Mouse (Mus musculus): ENCODE data around the gene Lrrk1.

Gene Lrrk1

DNA sequence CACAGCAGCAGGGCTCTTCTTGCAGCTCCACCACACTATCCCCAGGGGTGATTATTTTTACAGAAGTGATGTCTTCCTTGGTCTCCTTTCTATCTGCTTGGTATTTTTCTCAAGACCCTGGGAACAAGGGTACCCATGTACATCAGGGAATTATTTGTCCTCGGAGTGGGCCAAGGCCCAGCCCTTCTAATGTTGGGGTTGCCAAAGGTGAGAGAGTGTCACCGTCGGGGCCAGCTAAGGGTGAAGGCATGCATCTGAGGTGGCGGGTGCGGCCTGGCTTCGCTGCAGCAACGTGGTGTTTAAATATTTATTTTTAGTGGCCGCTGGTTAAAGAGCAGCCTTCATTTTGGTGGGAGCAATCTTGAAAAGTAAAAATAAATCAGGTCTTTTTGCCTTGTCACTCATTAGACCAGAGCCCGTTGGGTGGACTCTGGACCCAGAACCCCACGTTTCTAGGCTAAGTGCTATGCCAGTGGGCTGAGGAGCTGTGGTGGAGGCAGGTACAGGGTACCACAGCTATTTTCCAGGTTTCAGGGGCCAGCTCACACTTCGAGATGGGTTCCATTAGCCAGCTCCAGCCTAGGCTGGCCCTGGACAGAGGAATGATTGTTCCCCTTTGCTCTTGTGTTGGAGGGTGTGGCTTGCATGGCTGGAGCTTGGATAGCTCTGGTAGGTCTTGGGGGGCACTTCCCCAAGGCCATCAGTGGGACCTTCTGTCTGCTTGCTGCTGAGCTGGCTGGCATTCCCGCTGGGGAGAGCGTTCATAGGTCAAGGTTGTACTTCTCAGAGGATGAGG, 160.1 kb downstream of the Lrrk1 start:
- DNase-seq (ENCODE audit: low spot score in 2 of 2) = no peak

DNA sequence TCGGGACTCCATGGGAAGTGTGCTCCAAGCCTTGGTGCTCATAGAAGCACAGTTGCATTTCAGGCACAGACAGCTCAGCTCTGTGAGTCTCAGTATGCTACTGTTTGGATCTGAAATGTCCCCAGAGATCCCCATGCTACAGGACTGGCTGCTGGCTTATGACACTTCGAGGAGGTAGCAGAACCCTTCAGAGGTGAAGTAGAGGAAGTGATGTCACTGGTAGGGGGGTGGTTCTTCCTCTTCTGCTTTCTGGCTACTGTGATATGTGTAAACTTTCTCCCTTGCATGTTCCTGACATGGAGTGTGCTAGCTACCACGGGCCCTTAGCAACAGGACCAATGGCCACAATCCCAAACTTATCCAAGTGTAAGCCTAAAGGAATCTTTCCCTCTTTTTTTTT, 162.3 kb downstream of the Lrrk1 start:
- DNase-seq (ENCODE audit: low spot score in 2 of 2) = no peak

GRCm38 (mm10) chr7:66224541-66224940, 163.6 kb downstream of the Lrrk1 start:
- DNase-seq (ENCODE audit: low spot score in 2 of 2) = no peak

DNA sequence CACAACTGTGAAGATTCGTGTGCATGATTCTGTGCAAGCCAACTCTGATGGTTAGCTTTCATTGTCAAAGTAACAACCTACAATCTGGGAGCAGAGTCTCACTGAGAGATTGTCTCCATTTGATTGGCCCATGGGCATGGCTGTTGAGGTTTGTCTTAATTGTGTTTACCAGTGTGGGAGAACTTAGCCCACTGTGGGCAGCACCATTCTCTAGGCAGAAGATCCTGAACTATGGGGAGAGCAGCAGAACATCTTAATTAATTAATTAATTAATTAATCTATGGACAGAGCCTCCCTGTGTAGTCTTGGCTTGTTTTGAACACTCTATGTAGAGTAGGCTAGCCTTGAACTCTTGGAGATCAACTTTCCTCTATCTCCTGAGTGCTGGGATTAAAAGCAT, 164.4 kb downstream of the Lrrk1 start:
- no peak for DNase-seq (ENCODE audit: low spot score in 2 of 2)

- DNase-seq (ENCODE audit: low spot score in 2 of 2) = no peak
Measured at GRCm38 (mm10) chr7:66222621-66223091, 165.5 kb downstream of the Lrrk1 start.

DNA sequence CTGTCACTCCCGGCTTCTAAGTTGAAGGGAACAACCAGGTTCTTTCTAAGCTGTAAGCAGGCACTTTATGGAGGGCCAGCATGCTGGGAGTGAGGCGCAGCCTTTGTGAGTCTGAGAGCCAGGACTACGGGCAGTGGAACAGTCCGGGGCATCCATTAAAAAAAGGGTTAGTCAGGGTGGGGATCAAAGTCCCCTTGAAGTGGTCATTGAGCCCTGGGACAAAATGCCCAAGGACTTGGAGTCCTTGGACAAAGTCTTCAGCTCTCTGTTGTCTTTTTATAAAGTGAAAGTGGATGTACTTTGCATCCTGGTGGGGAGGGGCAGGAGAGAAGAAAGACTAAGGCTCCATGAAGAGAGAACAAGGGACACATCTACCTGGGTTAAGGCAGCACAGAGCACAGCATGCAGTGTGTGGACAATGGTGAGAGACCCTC, 168.3 kb downstream of the Lrrk1 start:
- DNase-seq (ENCODE audit: low spot score in 2 of 2) = no peak

DNA sequence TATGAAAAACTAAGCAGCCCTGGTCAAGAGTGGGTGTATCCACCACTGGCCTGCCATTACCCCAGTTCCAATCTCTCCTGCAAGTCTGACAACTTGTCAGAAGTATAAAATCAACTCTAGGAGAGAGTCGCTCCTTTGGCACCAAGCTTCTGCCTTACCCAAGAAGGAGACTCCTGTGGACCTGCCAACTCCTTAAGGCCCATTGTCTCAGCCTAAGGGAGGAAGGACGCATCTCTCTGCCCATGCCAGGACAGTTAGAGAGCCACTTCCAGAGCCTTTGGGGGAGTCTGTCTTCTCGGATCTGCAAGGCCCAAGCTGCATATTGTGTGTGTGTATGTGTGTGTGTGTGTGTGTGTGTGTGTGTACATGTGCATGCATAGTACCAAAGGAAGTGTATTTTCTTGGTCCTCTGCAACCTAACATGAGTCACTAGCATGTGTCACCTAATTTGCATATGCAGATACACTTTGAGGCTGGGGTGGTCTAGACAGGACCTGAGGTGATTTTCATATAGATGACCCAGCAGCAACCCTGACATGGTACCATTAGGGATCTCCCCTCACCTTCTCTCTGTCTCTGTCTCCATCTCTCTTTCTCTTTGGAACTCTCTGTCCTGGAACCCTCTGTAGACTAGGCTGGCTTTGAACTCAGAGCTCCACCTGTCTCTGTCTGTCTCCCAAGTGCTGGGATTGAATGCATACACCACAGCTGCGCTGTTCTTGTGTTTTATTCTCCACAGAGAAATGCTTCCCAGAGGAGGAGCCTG, 168.9 kb downstream of the Lrrk1 start:
- no peak for DNase-seq (ENCODE audit: low spot score in 2 of 2)

DNA sequence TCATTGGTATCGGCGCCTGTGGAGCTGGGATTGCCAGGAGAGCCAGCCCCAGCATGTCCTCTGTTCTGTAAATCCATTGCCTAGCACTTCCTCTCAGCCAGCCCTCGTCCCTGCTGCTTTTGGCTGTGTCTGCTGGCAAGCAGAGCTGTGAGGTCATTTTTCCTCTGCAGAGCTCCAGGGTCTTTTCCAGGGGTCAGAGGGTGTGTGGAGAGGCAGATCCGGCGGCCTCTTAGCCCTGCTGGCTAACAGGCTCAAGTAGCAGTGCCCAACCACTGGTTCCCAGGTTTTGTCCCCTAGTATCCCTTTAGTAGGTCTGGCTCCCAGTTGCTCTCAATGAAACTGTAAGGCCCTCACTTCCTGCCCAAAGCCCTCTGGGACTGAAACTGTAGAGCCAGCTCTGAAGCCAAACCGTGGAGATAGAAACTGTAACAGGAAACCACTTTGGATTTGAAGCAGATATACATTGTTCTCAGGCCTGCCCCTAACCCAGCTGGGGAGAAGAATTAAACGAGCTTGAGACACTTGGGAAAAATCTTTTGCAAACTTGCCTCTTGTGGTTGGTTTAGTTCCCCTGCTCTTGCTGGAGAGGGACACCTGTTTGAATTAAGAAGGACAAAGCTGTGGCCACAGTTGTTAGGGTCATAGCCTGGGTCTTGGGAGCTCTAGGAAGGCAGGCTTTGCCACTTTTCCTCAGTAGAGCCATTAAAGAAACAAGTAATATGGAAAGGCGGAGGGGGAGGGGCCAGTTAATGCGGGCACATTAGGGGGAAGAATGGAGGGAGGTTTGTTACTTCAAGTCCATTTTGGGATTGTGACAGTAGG, 169.7 kb downstream of the Lrrk1 start:
- no peak for DNase-seq (ENCODE audit: low spot score in 2 of 2)

DNA sequence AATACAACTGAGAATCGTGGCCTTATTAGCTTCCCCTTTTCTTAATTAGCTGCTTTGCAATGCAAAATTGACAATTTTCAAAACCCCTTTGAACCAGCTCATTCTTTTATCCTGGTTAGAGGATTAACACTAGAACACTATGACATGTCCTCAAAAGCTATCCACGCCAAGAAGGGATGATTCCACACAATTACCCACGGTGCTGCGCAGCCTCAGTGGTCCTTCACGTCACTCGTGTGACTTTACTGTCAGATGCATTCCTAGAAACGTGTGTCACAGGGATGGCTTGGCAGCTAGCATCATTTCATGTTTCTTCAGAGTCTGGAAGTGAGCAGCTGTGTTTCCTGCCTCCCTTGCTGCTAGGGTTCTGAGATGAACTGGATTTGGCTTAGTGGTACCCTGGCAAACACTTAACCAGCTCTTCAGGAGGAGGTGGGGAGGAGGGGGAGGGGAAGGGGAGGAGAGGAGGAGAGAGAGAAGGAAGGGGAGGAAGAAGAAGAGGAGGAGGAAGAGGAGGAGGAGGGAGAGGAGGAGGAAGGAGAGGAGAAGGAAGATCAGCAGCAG, 170.5 kb downstream of the Lrrk1 start:
- no peak for DNase-seq (ENCODE audit: low spot score in 2 of 2)

DNA sequence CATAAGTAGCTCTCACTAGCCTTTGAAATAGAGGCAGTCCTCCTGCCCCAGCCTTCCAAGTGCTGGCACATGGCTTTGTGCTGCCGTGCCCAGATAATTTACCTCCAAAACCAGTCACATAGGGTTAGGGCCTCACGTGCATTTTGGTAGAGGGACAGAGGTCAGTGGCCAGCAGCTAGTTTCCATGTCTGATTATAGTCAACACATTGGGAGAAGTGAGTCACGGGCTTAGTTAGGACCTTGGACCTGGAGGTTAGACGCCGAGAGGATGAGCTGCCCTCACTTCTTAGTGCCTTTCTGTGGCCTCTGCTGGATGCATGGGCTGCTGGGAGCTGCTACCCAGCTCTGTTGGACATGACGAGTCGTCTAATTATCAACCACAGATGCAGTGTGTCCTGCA, 171.1 kb downstream of the Lrrk1 start:
- DNase-seq (ENCODE audit: low spot score in 2 of 2) = no peak

- DNase-seq (ENCODE audit: low spot score in 2 of 2) = no peak
Measured at GRCm38 (mm10) chr7:66215911-66216310, 172.2 kb downstream of the Lrrk1 start.

GRCm38 (mm10) chr7:66214477-66214876, 173.7 kb downstream of the Lrrk1 start:
- no peak for DNase-seq (ENCODE audit: low spot score in 2 of 2)

DNA sequence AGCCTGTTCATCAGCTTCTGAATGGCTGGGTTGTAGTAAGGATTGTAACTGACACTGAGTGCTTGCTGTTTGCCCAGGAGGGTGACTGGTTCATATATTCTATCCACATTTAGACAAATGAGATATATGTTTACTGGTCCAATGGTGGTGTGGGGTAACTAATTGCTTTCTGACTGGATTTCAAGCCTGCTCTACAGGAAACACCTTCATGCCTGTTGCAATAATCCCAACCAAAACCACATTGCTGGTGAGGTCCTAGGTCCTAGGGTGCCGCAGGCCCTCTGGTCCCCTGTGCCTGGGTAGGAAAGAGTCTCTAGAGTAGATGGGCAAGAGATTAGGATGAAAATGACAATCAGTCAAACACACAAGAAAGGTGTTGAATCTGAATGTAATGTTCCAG, 175.3 kb downstream of the Lrrk1 start:
- DNase-seq (ENCODE audit: low spot score in 2 of 2) = no peak

DNA sequence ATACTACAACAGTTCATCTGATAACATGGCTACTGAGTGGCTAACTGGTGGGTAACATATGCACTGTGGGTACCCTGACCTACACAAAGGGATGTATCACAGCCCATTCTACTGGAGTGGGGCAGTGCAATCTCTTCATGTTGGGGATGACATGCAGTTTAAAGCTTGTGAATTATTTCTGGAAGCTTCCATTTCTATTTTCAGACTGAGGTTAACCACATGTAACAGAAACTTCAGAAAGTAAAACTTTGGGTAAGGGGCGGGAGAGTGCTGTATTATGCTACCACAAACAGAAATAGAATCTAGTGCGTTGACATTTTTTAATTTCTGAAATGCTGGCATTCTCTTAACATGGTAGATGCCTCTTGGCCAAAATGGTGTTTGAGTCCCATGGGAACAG, 178.2 kb downstream of the Lrrk1 start:
- no peak for DNase-seq (ENCODE audit: low spot score in 2 of 2)

GRCm38 (mm10) chr7:66201657-66202056, 186.5 kb downstream of the Lrrk1 start:
- no peak for DNase-seq (ENCODE audit: low spot score in 2 of 2)

DNA sequence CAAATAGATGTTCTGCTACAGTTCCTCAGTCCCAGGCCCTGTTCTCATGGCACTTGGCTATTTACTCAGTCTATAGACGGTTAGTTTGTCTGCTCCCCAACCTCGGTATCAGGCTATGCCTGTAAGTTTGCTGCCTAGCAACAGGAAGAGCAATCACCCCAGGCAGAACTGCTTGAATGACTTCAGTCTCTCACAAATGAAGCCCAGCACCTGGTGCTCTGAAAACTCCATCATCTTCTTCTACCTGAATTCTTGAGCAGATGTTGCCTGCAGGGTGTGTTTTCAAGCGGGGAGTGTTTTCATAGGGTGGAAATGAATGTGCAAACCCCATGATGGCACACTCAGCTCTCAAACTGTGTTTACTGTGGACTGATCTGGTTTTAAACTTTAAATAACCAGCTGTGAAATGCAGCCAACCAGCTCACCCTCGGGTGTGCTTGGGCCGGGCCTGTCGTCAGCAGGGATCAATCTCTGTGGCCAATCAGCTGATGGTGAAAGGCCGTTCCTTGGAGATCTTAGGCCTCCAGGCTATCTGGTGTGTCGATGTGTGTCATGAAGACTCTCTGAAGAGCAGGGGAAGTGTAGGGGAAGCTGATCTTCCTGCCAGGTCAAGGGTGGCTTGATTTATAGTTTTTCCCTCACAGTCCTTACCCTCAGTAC, 187.2 kb downstream of the Lrrk1 start:
- no peak for DNase-seq (ENCODE audit: low spot score in 2 of 2)

DNA sequence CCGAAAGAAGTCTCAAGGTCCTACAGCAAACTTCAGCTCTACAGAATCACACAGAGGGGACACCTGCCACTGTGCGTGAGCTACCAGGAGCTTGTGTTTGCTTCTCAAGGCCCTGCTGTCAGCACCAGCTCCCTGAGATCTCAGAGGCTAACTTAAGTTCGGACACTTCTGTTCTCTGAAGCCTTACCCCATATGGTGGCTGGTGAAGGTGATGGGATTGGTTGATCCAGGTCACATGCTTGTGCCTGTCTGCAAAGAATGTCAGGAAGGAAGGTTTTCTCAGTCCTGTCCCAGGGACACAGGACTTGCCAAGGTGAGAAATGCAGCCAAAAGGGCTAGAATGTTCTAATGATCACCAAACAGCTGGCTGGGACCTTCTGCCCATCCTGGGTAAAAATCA, 187.8 kb downstream of the Lrrk1 start:
- DNase-seq (ENCODE audit: low spot score in 2 of 2) = no peak

GRCm38 (mm10) chr7:66199391-66199831, 188.7 kb downstream of the Lrrk1 start:
- peak in 1 of 2 experiments; percentile 56 for DNase-seq (ENCODE audit: low spot score in 2 of 2)

DNA sequence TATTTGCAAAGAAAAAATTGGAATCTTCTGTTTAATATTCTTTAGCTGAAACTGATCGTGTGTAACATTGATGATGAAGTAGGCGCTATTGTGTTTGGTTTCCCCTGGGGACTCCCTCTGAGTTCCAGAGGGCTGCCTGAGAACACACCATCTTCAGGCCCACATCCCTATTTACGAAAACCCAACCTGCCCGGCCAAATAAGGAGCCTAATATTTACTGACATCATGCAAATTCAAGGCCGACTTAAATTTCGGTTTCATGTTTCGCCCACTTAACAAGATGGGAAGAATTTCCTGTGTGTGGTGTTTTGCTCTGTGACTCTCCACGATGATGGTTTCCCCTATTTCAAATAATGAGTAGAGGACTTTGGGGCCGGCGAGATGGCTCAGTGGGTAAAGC, 189.7 kb downstream of the Lrrk1 start:
- no peak for DNase-seq (ENCODE audit: low spot score in 2 of 2)

GRCm38 (mm10) chr7:66196609-66197445, 191.3 kb downstream of the Lrrk1 start:
- DNase-seq (ENCODE audit: low spot score in 2 of 2) = no peak

Data from right cerebral cortex, postnatal 36 days (tissue).